Mouse (Mus musculus) adrenal gland, adult 8-10 months (tissue): ENCODE measurements around the gene Timd4. TPM values are rescaled to one million over a fixed set of nuclear protein-coding genes. Genes with fewer than 3 reads are reported as not detected.

Source experiments
- DNase-seq: peaks from one replicate; pipeline ENCODE4 v3.0.0; 2022
- total RNA-seq, 4 experiments: library from RNA; stranded (reverse); gene quantifications; 2 replicates each; pipeline ENCODE4 v1.2.4; 2022

The Timd4 gene
- 1 to 10 TPM in 1 of 4 experiments, under 1 TPM in 3; 0.58 to 1.2 (median 0.76) TPM for total RNA-seq

DNA sequence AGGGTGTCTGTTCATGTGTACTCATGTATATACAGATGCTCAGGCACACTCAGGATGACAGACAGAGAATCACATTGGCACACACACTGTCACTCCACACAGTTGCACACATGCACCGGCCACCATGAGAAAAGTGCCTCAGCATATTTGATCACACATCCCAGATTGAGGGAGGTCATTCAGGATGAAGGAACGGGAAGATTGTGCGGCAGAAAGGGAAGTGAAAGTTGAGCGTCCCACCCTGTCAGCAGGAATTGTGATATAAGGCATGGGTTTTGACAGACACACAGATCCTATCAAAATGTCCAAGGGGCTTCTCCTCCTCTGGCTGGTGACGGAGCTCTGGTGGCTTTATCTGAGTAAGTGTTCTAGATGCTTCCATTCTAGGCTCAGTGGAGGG, at the start of gene Timd4:
Gene Timd4, plus strand, starts transcription at position 290 of the 400 bp plus-strand sequence.
- DNase-seq: no peak

DNA sequence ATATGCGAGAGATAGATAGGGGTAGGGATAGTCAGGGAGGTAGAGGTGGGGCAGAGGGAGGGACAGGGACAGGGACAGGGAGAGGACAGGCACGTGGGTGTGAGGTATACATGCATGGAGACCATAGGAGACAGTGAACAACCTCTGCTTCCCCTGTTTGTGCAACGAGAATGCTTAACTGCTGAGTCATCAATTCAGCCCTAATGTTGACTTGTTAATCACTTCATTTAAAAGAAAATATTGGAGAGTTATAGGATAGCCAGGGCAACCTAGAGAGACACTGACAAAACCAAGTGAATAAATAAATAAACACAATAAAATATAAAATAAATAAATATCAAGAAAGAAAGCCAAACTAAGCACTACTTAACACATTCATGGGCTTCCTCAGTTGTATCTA, 33.7 kb upstream of the Timd4 start:
- no peak for DNase-seq

DNA sequence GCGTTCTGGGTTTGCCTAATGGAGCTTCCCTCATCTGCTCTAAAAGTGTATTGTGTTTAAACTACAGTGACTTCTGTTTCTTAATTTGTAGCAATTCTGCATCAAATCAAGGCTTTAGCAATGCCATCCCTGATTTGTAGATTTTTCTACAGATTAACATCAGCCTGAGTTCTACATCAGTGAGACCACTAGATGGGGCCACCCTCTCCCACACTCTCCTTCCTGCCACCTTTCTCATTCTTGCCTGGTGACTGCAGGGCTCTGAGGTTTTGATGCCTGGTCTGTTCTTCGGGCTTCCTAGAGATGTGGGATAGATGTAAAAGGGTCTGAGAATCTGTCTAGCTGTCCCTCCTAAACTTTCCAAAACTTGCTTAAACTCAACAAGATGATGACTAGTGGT, 30.8 kb upstream of the Timd4 start:
- DNase-seq: no peak

DNA sequence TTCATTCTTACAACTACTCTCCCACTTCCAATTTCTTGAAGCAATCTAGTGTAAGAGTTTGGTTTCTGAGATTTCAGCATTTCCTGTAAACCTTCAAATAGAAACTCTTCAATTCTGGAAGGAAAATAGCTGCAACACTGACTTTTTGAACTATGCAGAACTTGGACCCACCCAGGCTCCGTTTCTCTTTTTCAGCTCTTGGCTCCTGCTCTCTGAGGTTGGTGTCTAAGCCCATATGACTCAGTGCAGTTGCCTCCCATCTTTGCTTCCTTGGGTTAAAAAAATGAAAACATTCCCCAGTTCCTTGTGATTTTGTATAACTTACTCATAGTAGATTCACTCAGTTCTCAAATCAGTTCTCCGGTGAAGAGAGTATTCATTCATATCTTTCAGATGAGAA, 6.2 kb upstream of the Timd4 start:
- DNase-seq: no peak

DNA sequence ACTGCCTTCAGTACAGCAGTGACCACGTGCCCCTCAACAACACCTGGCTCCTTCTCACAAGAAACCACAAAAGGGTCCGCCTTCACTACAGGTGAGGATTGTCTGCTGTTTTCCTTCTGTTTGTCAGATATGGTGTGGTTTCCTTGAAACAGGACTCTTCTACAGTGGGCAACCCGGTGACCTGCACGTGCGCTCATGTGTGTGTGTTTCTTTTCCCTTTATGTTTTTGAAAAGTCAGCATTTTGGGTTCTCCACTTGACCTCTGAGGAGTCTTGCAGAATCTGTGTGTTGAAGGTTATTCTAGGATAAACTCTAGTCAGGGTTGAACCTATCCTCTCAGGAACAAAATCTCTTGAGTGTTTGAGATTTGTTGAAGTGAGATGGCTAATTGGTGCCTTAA, 7.1 kb downstream of the Timd4 start:
- no peak for DNase-seq

DNA sequence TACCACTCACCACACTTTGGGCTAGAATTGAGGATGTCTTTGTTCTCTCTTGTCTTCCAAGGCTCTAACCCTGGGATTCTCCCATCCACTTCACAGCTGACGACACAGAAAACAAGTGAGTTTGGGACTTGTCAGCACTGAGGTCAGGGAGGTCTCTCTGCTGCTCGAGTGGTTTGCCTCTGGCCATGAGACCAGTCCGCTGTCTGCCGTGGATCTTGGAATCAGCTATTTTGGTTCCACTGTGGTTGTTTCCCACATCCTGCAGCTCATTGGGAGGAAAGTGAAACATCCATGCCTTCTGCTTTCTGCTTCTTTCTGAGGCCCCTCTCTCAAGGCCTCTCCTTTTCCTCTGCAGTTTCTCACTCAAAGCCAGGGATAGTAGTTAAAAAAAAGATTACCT, 9.3 kb downstream of the Timd4 start:
- DNase-seq: no peak

DNA sequence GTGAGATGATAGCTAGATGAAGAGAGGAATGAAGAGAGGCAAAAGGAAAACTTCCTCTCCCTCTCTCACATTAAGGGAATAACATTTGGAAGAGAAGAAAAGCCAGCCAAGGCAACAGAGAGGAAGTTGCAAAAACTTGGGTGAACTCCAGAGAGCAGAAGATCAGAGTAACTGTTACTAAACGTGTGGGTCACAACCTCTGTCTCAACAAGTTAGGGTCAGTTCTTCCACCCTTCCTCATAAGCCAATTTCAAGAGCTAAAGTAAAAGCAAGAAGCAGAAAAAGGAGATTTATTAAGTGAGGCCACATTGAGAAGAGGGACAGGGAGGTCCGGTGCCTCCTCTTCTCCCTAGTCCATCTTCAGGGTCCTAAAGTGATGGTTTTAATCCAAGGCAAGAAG, 19.7 kb downstream of the Timd4 start:
- no peak for DNase-seq

DNA sequence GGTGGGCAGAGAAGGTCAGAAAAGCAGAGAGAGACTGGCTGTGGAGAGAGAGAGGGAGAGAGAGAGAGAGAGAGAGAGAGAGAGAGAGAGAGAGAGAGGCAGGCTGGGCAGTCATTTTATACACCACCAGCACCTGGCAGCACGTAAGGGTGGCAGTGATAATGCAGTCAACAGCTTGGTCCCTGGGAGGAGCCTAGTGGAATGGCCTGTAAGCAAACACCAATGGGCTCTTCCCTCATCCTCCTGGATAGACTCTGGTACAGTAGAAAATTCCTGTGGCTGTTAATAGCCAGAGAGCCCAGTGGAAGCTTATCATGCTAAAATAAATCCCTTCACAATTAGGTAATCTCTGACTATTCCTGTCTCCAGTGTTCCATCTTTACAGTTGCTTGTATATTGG, 24.5 kb downstream of the Timd4 start:
- DNase-seq: no peak

DNA sequence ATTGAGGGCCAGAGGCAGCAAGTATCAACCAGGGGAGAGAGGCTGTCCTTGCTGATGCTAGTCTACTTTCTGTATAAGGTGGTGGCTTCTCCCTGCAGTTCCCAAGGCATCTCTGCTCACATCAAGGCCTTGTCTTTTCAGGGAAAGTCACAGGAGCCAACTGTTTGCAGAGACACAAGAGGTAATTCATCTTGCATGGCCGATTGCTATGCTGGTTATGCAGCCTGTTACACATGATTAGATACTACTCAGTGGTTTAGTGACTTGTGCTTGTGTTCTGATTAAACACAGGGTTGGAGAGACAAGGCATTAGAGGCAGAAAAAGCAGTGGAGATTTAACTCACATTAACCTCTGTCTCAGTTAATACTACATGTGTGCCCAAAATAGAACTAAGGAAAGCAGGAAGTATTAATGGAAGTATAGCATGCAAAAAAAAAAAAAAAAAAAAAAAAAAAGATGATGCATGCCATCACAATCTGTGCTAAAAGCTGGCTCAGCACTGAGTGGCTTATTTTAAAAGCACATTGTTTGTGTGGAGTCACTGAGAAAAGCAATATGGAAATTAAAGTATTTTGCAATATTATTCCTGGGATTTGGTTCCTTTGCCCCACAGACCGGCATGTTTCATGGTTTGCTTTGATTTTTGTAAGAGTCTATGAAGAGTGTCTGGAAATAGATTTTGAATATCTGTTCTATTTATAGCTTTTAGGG, 31.6 kb downstream of the Timd4 start:
- no peak for DNase-seq

DNA sequence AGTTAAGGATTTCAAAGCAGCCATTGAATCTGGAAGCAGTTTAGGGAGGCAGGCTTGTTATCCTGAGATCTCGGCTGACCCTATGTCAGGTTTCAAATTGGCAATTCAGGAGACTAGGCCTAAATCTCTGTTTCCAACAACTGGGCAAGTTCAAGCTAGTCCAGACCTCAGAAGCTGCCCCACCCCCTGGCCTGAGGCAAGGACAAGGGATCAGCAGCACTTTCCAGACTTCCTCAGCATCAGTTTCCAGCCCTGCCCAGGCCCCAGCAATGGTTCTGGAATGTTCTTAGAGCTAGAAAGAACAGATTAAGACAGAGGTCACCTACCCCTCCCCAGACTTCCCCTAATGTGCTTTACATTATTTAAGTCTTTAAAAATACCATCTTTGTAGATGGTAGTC, 36.1 kb downstream of the Timd4 start:
- no peak for DNase-seq

DNA sequence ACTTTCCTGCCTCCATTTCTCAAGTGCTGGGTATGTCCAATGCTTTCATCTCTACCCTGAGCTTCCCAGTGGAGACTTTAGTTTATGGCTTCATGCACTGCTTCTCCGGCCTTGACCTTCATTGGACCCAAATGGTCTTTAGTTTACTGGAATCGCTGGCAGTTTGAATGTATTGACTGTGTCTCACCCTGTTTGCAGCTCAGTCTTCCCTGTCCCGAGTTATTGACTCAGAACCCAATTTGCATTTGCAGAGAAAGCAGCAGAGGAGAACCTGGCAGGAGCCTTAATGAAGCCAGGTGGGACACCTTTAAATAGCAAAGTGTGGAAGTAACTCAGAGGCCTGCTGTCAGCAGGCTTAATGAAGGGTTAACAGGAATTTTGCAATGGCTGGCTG, 37.2 kb downstream of the Timd4 start:
- no peak for DNase-seq

DNA sequence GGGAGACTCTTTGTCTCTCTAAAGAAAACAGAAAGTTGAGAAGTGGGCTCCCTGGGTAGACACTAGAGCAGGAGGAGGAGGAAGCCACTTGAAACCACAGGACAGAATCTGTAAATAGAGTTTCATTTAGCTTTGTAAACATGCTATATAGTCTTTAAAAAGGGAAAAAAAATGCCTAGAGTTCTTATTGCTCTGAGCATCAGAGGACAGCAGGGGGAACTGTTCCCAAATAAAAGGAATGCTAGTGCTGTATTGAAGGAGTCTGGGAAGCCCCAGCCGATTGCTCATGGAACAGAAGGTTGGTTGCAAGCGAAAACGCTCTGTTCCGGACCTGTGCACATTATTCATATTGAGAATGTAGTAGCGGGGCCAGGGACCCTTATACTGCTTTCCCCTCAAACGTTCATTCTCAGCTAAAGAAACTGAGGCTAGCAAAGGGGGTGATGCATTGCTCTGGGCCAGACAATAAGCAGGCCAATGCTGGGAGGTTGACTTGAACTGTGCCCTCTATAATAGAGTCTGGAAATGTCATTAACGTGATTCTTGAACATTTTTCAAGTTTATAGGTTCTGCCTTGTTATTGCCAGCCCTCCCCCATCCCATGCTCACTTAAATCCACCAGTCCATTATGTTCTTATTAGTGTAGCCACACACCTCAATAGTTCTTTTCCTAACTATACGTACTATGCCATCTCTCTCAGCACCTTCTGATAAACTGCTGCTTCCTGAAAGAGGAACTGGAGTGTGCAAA, 37.8 kb downstream of the Timd4 start:
- no peak for DNase-seq

DNA sequence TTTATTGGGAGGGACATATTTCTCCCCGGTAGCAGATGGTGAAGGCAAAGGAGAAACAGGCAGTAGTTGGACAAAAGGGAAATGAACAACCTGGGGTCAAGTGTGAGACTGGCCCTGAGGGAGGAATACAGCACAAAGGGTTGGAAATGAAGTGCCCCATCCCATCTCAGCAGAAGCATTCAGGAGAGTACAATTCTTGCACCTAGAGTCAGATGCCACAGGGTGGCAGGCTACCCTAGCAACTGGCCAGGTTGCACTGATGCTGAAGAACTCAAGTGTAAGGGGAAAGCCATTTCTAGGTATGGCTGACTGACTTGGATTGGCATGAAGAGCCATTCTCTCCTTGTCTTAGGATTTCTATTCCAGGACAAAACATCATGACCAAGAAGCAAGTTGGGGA, 54.2 kb downstream of the Timd4 start:
- no peak for DNase-seq

DNA sequence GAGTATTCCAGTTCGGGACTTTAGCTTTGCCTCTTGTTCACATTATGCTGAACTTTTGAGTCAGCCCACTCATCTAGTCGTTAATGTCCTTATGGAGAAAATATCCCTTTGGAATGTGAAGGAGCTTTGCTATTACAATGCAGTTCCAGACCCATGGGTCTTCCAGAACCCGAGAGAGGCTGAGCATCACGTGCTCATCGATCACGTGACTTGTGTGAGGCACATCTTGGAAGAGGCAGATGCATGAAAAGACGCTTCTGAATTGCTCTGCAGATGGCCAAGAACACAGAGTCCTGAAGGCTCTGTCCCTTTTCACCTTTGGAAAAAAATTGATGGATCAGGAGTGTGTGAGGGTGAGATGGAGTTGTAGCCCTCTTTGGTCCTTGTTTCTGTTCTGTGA, 58.0 kb downstream of the Timd4 start:
- DNase-seq: no peak

DNA sequence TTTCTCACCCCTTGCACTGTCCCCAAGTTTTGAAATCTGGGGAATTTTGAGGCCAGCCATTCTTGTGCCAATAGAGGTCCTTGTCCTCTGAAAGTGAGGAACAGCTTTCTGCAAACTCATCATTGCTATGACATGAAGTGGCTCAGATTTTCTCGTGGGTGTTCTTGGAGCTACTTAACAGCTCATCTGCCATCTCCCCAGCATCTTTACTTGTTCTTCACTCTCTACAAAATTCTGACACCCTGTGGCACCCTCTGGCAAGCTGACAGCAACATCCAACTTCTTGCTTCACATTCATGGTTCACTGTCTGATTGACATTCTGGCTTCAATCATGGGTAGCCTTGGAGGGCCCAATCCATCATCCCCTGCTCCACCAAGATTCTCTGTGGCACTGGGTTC, 65.2 kb downstream of the Timd4 start:
- DNase-seq: no peak

DNA sequence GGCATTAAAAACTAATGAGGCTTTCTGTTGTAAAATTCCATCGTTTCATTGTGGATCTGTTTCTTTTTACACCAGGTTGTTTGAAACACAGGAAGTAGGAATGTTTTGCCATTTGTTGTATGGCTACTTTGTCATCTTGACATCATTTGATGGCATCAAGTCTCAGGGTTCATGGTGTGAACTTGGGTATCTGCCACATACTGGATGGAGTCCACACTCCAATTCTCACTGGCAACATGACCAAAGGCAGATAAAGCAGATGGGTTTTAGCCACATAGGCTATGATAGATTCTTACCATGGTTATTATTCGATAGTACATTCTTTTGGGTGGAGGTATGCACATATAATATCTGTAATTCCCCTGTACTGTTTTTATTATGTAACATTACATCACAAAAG, 71.9 kb downstream of the Timd4 start:
- no peak for DNase-seq

DNA sequence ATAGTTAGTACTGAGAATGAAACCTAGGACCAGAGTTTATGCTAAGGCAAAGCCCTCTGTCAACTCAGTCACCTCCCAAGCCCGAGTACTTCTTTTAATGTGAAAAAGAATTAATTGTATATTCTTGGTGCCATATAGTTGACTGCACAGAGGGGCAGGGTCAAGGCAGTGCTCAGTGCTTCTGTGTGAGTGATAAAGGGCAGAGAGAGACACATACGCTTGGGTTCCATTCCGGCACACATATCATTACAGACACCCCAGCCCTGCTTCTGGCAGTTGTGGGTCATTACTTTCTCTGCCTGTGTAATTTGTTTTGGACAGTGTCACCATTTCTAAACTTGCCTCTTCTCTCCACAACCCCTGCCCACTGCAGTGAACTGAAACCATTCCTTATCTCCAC, 78.5 kb downstream of the Timd4 start:
- DNase-seq: no peak

Other genes starting within 250 kb of the Timd4 start
- not detected for gene BC053393, start 239.3 kb upstream of the Timd4 start, total RNA-seq
- not detected for gene Dppa1, start 181.5 kb upstream of the Timd4 start, total RNA-seq
- not detected for gene Timd2, start 103.7 kb upstream of the Timd4 start, total RNA-seq
- under 1 TPM in 1 of 4 experiments, not detected in 3; 0.32 TPM for gene Havcr1, start 75.7 kb upstream of the Timd4 start, total RNA-seq